Mouse (Mus musculus) midbrain, embryonic 13.5 days (tissue): ENCODE data around the gene Mgat4b. TPM values are rescaled to one million over a fixed set of nuclear protein-coding genes. Genes with fewer than 3 reads are reported as not detected.

ENCODE experiments used
- microRNA-seq: library from miRNA; unstranded; fragments of <30 nt; microRNA quantifications from one replicate; pipeline ENCODE4, GENCODE M21; 2016
- polyA plus RNA-seq: library from polyadenylated mRNA; unstranded; fragments of >200 nt; fragmentation: Nextera tagmentation; extraction: Ambion mirVana; gene quantifications from 2 replicates; pipeline ENCODE4 v1.2.1, GENCODE M21; 2015

Mgat4b gene
- polyA plus RNA-seq, 1 experiment from 2014 or later = 30.1 TPM

Small RNAs within 50 kb of the gene (microRNA-seq; reads per million reads assigned to microRNA genes)
- 0.62 reads per million for gene Mir6919

Other genes with a start within 250 kb of the Mgat4b start
- gene Rnf130, start 185.5 kb upstream of the Mgat4b start, polyA plus RNA-seq = 57.9 and 59.0 TPM in 2 replicates
- 36.8 and 39.9 TPM in 2 replicates for gene Tbc1d9b, start 79.5 kb upstream of the Mgat4b start, polyA plus RNA-seq
- 34.1 and 35.1 TPM in 2 replicates for gene Mrnip, start 36.4 kb upstream of the Mgat4b start, polyA plus RNA-seq
- gene Sqstm1, start 63 bp upstream of the Mgat4b start, polyA plus RNA-seq = 271 and 280 TPM in 2 replicates
- 0.89 and 1.2 TPM in 2 replicates for gene Ltc4s, start 27.7 kb downstream of the Mgat4b start, polyA plus RNA-seq
- gene Maml1, start 81.4 kb downstream of the Mgat4b start, polyA plus RNA-seq = 4.6 and 4.7 TPM in 2 replicates
- 262 TPM in 2 replicates for gene Canx, start 114.8 kb downstream of the Mgat4b start, polyA plus RNA-seq
- 0.40 and 0.47 TPM in 2 replicates for gene Cby3, start 143.6 kb downstream of the Mgat4b start, polyA plus RNA-seq
- 686 and 713 TPM in 2 replicates for gene Hnrnph1, start 166.1 kb downstream of the Mgat4b start, polyA plus RNA-seq
- gene Rufy1, start 220.2 kb downstream of the Mgat4b start, polyA plus RNA-seq = 25.0 and 27.4 TPM in 2 replicates